ENCODE assay signal across 8 mouse cellular contexts in genomic region chr4:41654217-41654616, GRCm38 (mm10). TPM values are rescaled to one million over a fixed set of nuclear protein-coding genes. Genes with fewer than 3 reads are reported as not detected.
DNase-seq lines count a peak whose midpoint lies in the region; ATAC-seq and TF ChIP-seq lines count a peak whose summit lies in the region.

No protein-coding gene starts in this region.

- WGBS in cerebellum, adult 2 months = 17% methylated on average over 7 of the region's 7 CpGs
- WGBS in forebrain, postnatal 0 days = 14% methylated on average over 7 of the region's 7 CpGs
- WGBS in kidney, embryonic 14.5 days = 12% methylated on average over 7 of the region's 7 CpGs
- 11% methylated on average over 7 of the region's 7 CpGs for WGBS in lung, embryonic 15.5 days

- H3K9me3 ChIP-seq in forebrain, postnatal 0 days (ENCODE audit: low read length) = no peaks in the 10 kb centered on the region
- no peaks in the 10 kb centered on the region for H3K9me3 ChIP-seq in kidney, embryonic 14.5 days (ENCODE audit: control insufficient read depth, low read length)
- no peaks in the 10 kb centered on the region for H3K9me3 ChIP-seq in lung, embryonic 15.5 days

- H3K27ac ChIP-seq in cerebellum, adult 2 months (ENCODE audit: insufficient read depth, low read length) = no peak overlapping the region
- no peak overlapping the region for H3K27ac ChIP-seq in forebrain, postnatal 0 days (ENCODE audit: low read depth, low read length)
- H3K27ac ChIP-seq in kidney, embryonic 14.5 days (ENCODE audit: low read depth, low read length) = no peak overlapping the region
- H3K27ac ChIP-seq in lung, embryonic 15.5 days = no peak overlapping the region

- peaks cover 11% of the 10 kb centered on the region for H3K4me1 ChIP-seq in cerebellum, adult 2 months (ENCODE audit: control insufficient read depth, insufficient read depth, low read length)
- H3K4me1 ChIP-seq in forebrain, postnatal 0 days (ENCODE audit: insufficient read depth) = no peaks in the 10 kb centered on the region
- H3K4me1 ChIP-seq in kidney, embryonic 14.5 days (ENCODE audit: control insufficient read depth, insufficient read depth, low read length) = peaks cover 10% of the 10 kb centered on the region
- no peaks in the 10 kb centered on the region for H3K4me1 ChIP-seq in lung, embryonic 15.5 days

- peak; percentile 46 for DNase-seq in urinary bladder, adult 2 months (ENCODE audit: low spot score)
- no peak for DNase-seq in urinary bladder, adult 18-20 months (ENCODE audit: low spot score in 2 of 2)
- DNase-seq in cerebellum, adult 2 months = peak; percentile 75 to 82
- DNase-seq in forebrain, postnatal 0 days = peak; percentile 58
- DNase-seq in retina, embryonic 14.5 days (ENCODE audit: low spot score) = peak; percentile 83

- no peaks in the 10 kb centered on the region for H3K27me3 ChIP-seq in cerebellum, adult 2 months (ENCODE audit: control insufficient read depth, insufficient read depth, low read length)
- no peaks in the 10 kb centered on the region for H3K27me3 ChIP-seq in forebrain, postnatal 0 days (ENCODE audit: insufficient read depth, low read length)
- H3K27me3 ChIP-seq in kidney, embryonic 14.5 days (ENCODE audit: control insufficient read depth, insufficient read depth, low read length) = no peaks in the 10 kb centered on the region
- H3K27me3 ChIP-seq in lung, embryonic 15.5 days = no peaks in the 10 kb centered on the region

- no peak overlapping the region for H3K4me3 ChIP-seq in cerebellum, adult 2 months (replicated peaks; ENCODE audit: insufficient read depth, low read depth, low read length)
- no peak overlapping the region for H3K4me3 ChIP-seq in forebrain, postnatal 0 days (ENCODE audit: low read depth, low read length)
- no peak overlapping the region for H3K4me3 ChIP-seq in kidney, embryonic 14.5 days (ENCODE audit: low read length)
- H3K4me3 ChIP-seq in lung, embryonic 15.5 days = no peak overlapping the region

- TF ChIP-seq CTCF in cerebellum, adult 2 months (IDR thresholded peaks at IDR 0.05; ENCODE audit: borderline replicate concordance, insufficient read depth, low read depth, low read length) = peak; percentile 82
- TF ChIP-seq CTCF in forebrain, postnatal 0 days (IDR thresholded peaks at IDR 0.05; ENCODE audit: low read depth) = peak; percentile 71

- no peak overlapping the region for H3K4me2 ChIP-seq in forebrain, postnatal 0 days (ENCODE audit: low read depth)
- H3K4me2 ChIP-seq in kidney, embryonic 14.5 days (replicated peaks; ENCODE audit: low read depth, low read length) = no peak overlapping the region
- no peak overlapping the region for H3K4me2 ChIP-seq in lung, embryonic 15.5 days

- peak; percentile 33; the same call in 1 of the 2 replicates for ATAC-seq in forebrain, postnatal 0 days
- ATAC-seq in kidney, embryonic 14.5 days (ENCODE audit: low FRiP score, low TSS enrichment) = peak; percentile 13; the same call in 1 of the 2 replicates
- peak; percentile 38; the same call in 1 of the 2 replicates for ATAC-seq in lung, embryonic 15.5 days (ENCODE audit: borderline replicate concordance, extremely low read depth, low FRiP score, low TSS enrichment)
- no peak for ATAC-seq in megakaryocyte, adult 5-6 weeks (ENCODE audit: poor library complexity, severe bottlenecking)

- no peaks in the 10 kb centered on the region; the same call in 1 of the 2 replicates for H3K36me3 ChIP-seq in forebrain, postnatal 0 days (ENCODE audit: insufficient read depth)
- peaks cover 12% of the 10 kb centered on the region; the same call in 1 of the 2 replicates for H3K36me3 ChIP-seq in kidney, embryonic 14.5 days (ENCODE audit: control insufficient read depth, insufficient read depth, low read length)
- 0 out of 2 replicates have a peak, but pooled peaks cover 6% of the 10 kb centered on the region for H3K36me3 ChIP-seq in lung, embryonic 15.5 days

- H3K9ac ChIP-seq in forebrain, postnatal 0 days = no peak overlapping the region; the same call in 1 of the 2 replicates
- no peak overlapping the region for H3K9ac ChIP-seq in kidney, embryonic 14.5 days (ENCODE audit: low read depth, low read length)
- H3K9ac ChIP-seq in lung, embryonic 15.5 days = no peak overlapping the region

- TF ChIP-seq POLR2A in cerebellum, adult 2 months (IDR thresholded peaks at IDR 0.05; ENCODE audit: borderline replicate concordance, insufficient read depth, low read length) = no peak

RNA-seq across cellular contexts. Expression of gene Enho, which starts 14.1 kb away (rescaled TPM):
- 165 and 187 TPM in 2 replicates for polyA plus RNA-seq in urinary bladder, adult 2 months (2012; rRNA removed)
- 168 and 174 TPM in 2 replicates for polyA plus RNA-seq in cerebellum, adult 2 months (2012; rRNA removed)
- 106 and 130 TPM in 2 replicates for total RNA-seq in forebrain, postnatal 0 days (2014; rRNA removed)
- polyA plus RNA-seq in forebrain, postnatal 0 days (2015; fragmentation: Nextera tagmentation; extraction: Ambion mirVana) = 117 and 122 TPM in 2 replicates
- 23.2 and 23.5 TPM in 2 replicates for polyA plus RNA-seq in kidney, embryonic 14.5 days (2014; fragmentation: Nextera tagmentation; extraction: Ambion mirVana)
- polyA plus RNA-seq in lung, embryonic 15.5 days (2015; fragmentation: Nextera tagmentation; extraction: Ambion mirVana) = 8.1 and 9.7 TPM in 2 replicates
- total RNA-seq in megakaryocyte, adult 5-6 weeks (2015) = not detected in 2 replicates
- total RNA-seq in megakaryocyte, adult 5-6 weeks (2017) = not detected in 2 replicates

RNA-seq across cellular contexts. Expression of gene Cntfr, which starts 42.7 kb away (rescaled TPM):
- polyA plus RNA-seq in urinary bladder, adult 2 months (2012; rRNA removed) = 28.6 and 49.0 TPM in 2 replicates
- 101 and 105 TPM in 2 replicates for polyA plus RNA-seq in cerebellum, adult 2 months (2012; rRNA removed)
- 24.7 and 25.9 TPM in 2 replicates for total RNA-seq in forebrain, postnatal 0 days (2014; rRNA removed)
- polyA plus RNA-seq in forebrain, postnatal 0 days (2015; fragmentation: Nextera tagmentation; extraction: Ambion mirVana) = 13.6 and 14.2 TPM in 2 replicates
- 16.6 and 31.5 TPM in 2 replicates for polyA plus RNA-seq in kidney, embryonic 14.5 days (2014; fragmentation: Nextera tagmentation; extraction: Ambion mirVana)
- polyA plus RNA-seq in lung, embryonic 15.5 days (2015; fragmentation: Nextera tagmentation; extraction: Ambion mirVana) = 7.8 TPM in 2 replicates
- total RNA-seq in megakaryocyte, adult 5-6 weeks (2015) = not detected in 2 replicates
- not detected in 2 replicates for total RNA-seq in megakaryocyte, adult 5-6 weeks (2017)

RNA-seq across cellular contexts. Expression of gene Il11ra1, which starts 45.6 kb away (rescaled TPM):
- 77.4 and 78.3 TPM in 2 replicates for polyA plus RNA-seq in urinary bladder, adult 2 months (2012; rRNA removed)
- 64.9 and 69.7 TPM in 2 replicates for polyA plus RNA-seq in cerebellum, adult 2 months (2012; rRNA removed)
- 16.8 and 17.2 TPM in 2 replicates for total RNA-seq in forebrain, postnatal 0 days (2014; rRNA removed)
- 29.1 and 31.2 TPM in 2 replicates for polyA plus RNA-seq in forebrain, postnatal 0 days (2015; fragmentation: Nextera tagmentation; extraction: Ambion mirVana)
- polyA plus RNA-seq in kidney, embryonic 14.5 days (2014; fragmentation: Nextera tagmentation; extraction: Ambion mirVana) = 122 and 125 TPM in 2 replicates
- polyA plus RNA-seq in lung, embryonic 15.5 days (2015; fragmentation: Nextera tagmentation; extraction: Ambion mirVana) = 131 and 136 TPM in 2 replicates
- 12.9 and 13.4 TPM in 2 replicates for total RNA-seq in megakaryocyte, adult 5-6 weeks (2015)
- total RNA-seq in megakaryocyte, adult 5-6 weeks (2017) = 50.2 and 52.1 TPM in 2 replicates

RNA-seq across cellular contexts. Expression of gene Rpp25l, which starts 59.1 kb away (rescaled TPM):
- polyA plus RNA-seq in urinary bladder, adult 2 months (2012; rRNA removed) = 32.6 and 40.5 TPM in 2 replicates
- 43.3 and 44.7 TPM in 2 replicates for polyA plus RNA-seq in cerebellum, adult 2 months (2012; rRNA removed)
- 36.3 and 44.4 TPM in 2 replicates for total RNA-seq in forebrain, postnatal 0 days (2014; rRNA removed)
- polyA plus RNA-seq in forebrain, postnatal 0 days (2015; fragmentation: Nextera tagmentation; extraction: Ambion mirVana) = 43.0 and 52.0 TPM in 2 replicates
- polyA plus RNA-seq in kidney, embryonic 14.5 days (2014; fragmentation: Nextera tagmentation; extraction: Ambion mirVana) = 86.2 and 91.3 TPM in 2 replicates
- 80.4 and 89.8 TPM in 2 replicates for polyA plus RNA-seq in lung, embryonic 15.5 days (2015; fragmentation: Nextera tagmentation; extraction: Ambion mirVana)
- 15.8 and 18.2 TPM in 2 replicates for total RNA-seq in megakaryocyte, adult 5-6 weeks (2015)
- total RNA-seq in megakaryocyte, adult 5-6 weeks (2017) = 15.5 and 26.2 TPM in 2 replicates

Comparison
In these comparisons a context has a peak if more than half of its experiments do, and no peak if none do; other contexts are left out.
1. DNase-seq: peak in urinary bladder, adult 2 months (single experiment), cerebellum, adult 2 months (2 of 2), forebrain, postnatal 0 days (single experiment) and retina, embryonic 14.5 days (single experiment); none in urinary bladder, adult 18-20 months (0 of 2).